Comparison of ENCODE assay signal across 8 mouse cellular contexts in genomic region chr19:3204504-3204903, GRCm38 (mm10).
A peak's percentile ranks its signal among the peaks of the same experiment; 100 is the strongest.
DNase-seq lines count a peak whose midpoint lies in the region.
"Not testable (repeated sequence)": the region's sequence is repeated elsewhere in the genome, so short reads cannot be mapped to it uniquely, and the experiment has no call there.

No protein-coding gene starts in this region.

- not testable (repeated sequence) for H3K36me3 ChIP-seq in splenic B cell, adult 2 months (ENCODE audit: control insufficient read depth, insufficient read depth, low read length, poor library complexity, severe bottlenecking)

- H3K27me3 ChIP-seq in splenic B cell, adult 2 months (ENCODE audit: control insufficient read depth, insufficient read depth, low read length, poor library complexity, severe bottlenecking), result not testable (repeated sequence)

- peak; percentile 26 to 28 for DNase-seq in B cell, adult 2 months
- DNase-seq in NIH3T3 (ENCODE audit: low read depth), result peak; percentile 62
- peak; percentile 7 for DNase-seq in c-Kit-positive CD71-negative TER-119-negative erythroid progenitor cells, embryonic 14.5 days (ENCODE audit: low read depth)
- peak; percentile 37 for DNase-seq in heart, postnatal 4 days
- peak; percentile 50 to 56 for DNase-seq in kidney, postnatal 4 days
- DNase-seq in lung, postnatal 10 days, result peak; percentile 14
- peak; percentile 22 for DNase-seq in splenic B cell, adult 2 months (ENCODE audit: low read depth, low spot score)
- DNase-seq in yolk sac, embryonic 10.5 days (ENCODE audit: low spot score), result peak; percentile 6

Comparison
In these comparisons a context has a peak if more than half of its experiments do, and no peak if none do; other contexts are left out.
1. Peak in every context shown above with its lines: DNase-seq.
2. DNase-seq: peak in every context shown above with its lines; median percentile 62 in NIH3T3; 53 in kidney, postnatal 4 days; 37 in heart, postnatal 4 days; 27 in B cell, adult 2 months; 22 in splenic B cell, adult 2 months; 14 in lung, postnatal 10 days; 7 in c-Kit-positive CD71-negative TER-119-negative erythroid progenitor cells, embryonic 14.5 days; 6 in yolk sac, embryonic 10.5 days.